Mouse (Mus musculus) stomach, embryonic 16.5 days (tissue): ENCODE data around the gene Apba2. TPM values are rescaled to one million over a fixed set of nuclear protein-coding genes. Genes with fewer than 3 reads are reported as not detected.

Experiments
- ATAC-seq: fragments of 200-750 bp; cut with Nextera tagmentation; 2 replicates; pipeline ENCODE4 v1.8.0; 2017; ENCODE audit warnings: moderate number of reproducible peaks, moderate TSS enrichment; ENCODE audit not compliant: insufficient read depth, low FRiP score
- H3K27ac ChIP-seq: fragments of 300-500 bp; sonication (generic); 2 replicates; pipeline ENCODE4 v1.5.1; 2014; ENCODE audit warnings: low read length
- H3K27me3 ChIP-seq: fragments of 300-500 bp; sonication (generic); 2 replicates; pipeline ENCODE4 v1.6.1; 2014; ENCODE audit warnings: low read length, control low read depth, mixed read lengths; ENCODE audit not compliant: control insufficient read depth, insufficient read depth
- H3K36me3 ChIP-seq: fragments of 300-500 bp; sonication (generic); 2 replicates; pipeline ENCODE4 v1.6.1; 2014; ENCODE audit warnings: low read length; ENCODE audit not compliant: control insufficient read depth, insufficient read depth
- H3K4me1 ChIP-seq: fragments of 300-500 bp; sonication (generic); 2 replicates; pipeline ENCODE4 v1.6.1; 2014; ENCODE audit warnings: low read length, control low read depth, mixed read lengths; ENCODE audit not compliant: control insufficient read depth, insufficient read depth
- H3K4me2 ChIP-seq: fragments of 300-500 bp; sonication (generic); 2 replicates; pipeline ENCODE4 v1.6.1; 2014; ENCODE audit warnings: low read depth, low read length, mixed read lengths
- H3K4me3 ChIP-seq: fragments of 300-500 bp; sonication (generic); replicated peaks from 2 replicates; pipeline ENCODE4 v1.5.1; 2014; ENCODE audit warnings: mild to moderate bottlenecking, low read length
- H3K9ac ChIP-seq: fragments of 300-500 bp; sonication (generic); 2 replicates; pipeline ENCODE4 v1.6.1; 2014; ENCODE audit warnings: low read length
- H3K9me3 ChIP-seq: fragments of 300-500 bp; sonication (generic); replicated peaks from 2 replicates; pipeline ENCODE4 v1.6.1; 2016; ENCODE audit warnings: low read length, control low read depth; ENCODE audit not compliant: control insufficient read depth
- WGBS: fragments of 180-500 bp; shearing (Covaris S2); extraction: QIAGEN DNeasy Blood & Tissue Kit; methylation state at CpG from one replicate; pipeline ENCODE4 v1.1.7; 2014; 5-methylcytosine and 5-hydroxymethylcytosine counted together
- polyA plus RNA-seq: library from polyadenylated mRNA; unstranded; fragments of >200 nt; fragmentation: Nextera tagmentation; extraction: Ambion mirVana; gene quantifications from 2 replicates; pipeline ENCODE4 v1.2.1, GENCODE M21; 2015

The Apba2 gene
- polyA plus RNA-seq, 1 experiment from 2014 or later: 6.7 TPM

DNA sequence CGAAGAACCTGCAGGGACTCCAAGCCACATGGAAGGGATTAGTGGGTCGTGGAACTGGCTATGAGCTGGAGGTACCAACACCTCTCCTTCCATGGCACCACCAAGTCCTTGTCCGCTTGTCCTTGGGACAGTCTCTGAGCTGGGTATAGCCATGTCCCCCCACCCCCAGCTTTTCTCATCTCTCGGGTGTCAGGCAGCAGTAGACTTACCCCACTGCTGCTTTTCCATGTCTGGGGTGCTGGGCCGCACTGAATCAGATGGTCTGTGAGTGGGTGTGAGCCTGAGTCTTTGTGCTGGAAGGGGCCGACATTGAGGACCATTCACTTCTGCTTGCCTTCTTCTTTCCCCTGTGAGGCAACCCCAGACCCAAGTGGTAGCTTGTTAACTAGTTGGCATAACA lies 2.1 kb downstream of the Apba2 start:
- no peaks in the 10 kb centered on the region for H3K9me3 ChIP-seq
- WGBS: 78% methylated on average over 6 of the region's 6 CpGs
- ATAC-seq: no peak

GRCm38 (mm10) chr7:64504691-64505231 lies 3.3 kb downstream of the Apba2 start:
- no peak overlapping the region for H3K27ac ChIP-seq
- peaks cover 38% of the 10 kb centered on the region for H3K27me3 ChIP-seq
- H3K36me3 ChIP-seq: no peaks in the 10 kb centered on the region
- H3K9ac ChIP-seq: no peak overlapping the region
- no peak overlapping the region for H3K4me2 ChIP-seq
- WGBS: 23% methylated on average over 8 of the region's 8 CpGs
- ATAC-seq: no peak
- no peak overlapping the region for H3K4me3 ChIP-seq
- H3K4me1 ChIP-seq: no peaks in the 10 kb centered on the region
- no peaks in the 10 kb centered on the region for H3K9me3 ChIP-seq

More for the DNA sequence above, 2.1 kb downstream of the Apba2 start:
- H3K27ac ChIP-seq: no peak overlapping the region
- H3K4me1 ChIP-seq: no peaks in the 10 kb centered on the region
- no peak overlapping the region for H3K4me3 ChIP-seq
- H3K36me3 ChIP-seq: no peaks in the 10 kb centered on the region
- no peak overlapping the region for H3K4me2 ChIP-seq
- H3K9ac ChIP-seq: no peak overlapping the region
- H3K27me3 ChIP-seq: peaks cover 38% of the 10 kb centered on the region

DNA sequence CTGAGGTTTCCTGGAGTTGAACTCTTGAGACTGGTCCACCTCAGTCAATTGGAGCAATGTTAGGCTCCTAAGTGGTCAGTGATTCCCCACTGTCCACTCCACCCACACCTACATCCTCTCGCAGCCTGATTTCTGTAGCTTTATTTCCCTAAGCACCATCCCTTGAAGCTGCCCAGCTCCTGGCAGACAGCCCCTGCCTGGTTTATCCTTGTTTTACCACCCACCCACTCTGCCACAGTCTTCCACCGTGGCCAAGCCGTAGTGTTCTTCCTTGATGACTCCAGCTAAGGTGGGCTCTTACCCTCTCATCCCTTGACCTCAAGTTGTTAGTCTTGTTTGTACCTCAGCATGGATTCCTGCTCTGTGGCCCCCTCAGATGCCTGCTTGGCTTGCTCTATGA lies 4.1 kb downstream of the Apba2 start:
- WGBS: 84% methylated on average over 3 of the region's 3 CpGs
- Histone ChIP-seq H3K4me1 (no peaks in the 10 kb centered on the region), H3K9me3 (no peaks in the 10 kb centered on the region), H3K27ac (no peak overlapping the region), H3K27me3 (peaks cover 38% of the 10 kb centered on the region), H3K4me2 (no peak overlapping the region), H3K36me3 (no peaks in the 10 kb centered on the region), H3K4me3 (no peak overlapping the region), H3K9ac (no peak overlapping the region)
- no peak for ATAC-seq

DNA sequence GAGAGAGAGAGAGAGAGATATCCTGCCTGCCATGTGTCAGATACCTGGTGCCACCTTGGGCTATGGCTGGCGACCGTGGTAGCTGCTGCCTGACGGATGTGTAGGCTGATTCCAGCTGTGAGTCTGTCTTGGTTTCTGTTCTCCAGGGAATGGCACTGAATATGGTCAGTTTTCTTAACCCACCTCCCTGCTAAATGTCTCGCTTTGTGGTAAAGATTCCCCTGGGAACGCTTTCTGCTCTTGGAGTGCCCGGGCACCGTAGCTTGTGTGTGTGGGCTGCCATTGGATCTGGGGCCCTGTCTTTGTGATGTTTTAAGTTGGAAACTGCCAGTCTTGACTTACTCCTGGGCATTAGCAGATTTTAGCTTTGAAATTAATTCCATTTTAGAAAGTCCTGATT lies 7.3 kb downstream of the Apba2 start:
- H3K36me3 ChIP-seq: no peaks in the 10 kb centered on the region
- H3K4me2 ChIP-seq: no peak overlapping the region
- no peak overlapping the region for H3K4me3 ChIP-seq
- H3K9ac ChIP-seq: no peak overlapping the region
- no peaks in the 10 kb centered on the region for H3K4me1 ChIP-seq
- no peak for ATAC-seq
- H3K27ac ChIP-seq: no peak overlapping the region
- 89% methylated on average over 7 of the region's 7 CpGs for WGBS
- 0 out of 2 replicates have a peak, but pooled peaks cover 6% of the 10 kb centered on the region for H3K27me3 ChIP-seq
- no peaks in the 10 kb centered on the region for H3K9me3 ChIP-seq

- Histone ChIP-seq H3K4me2 (no peak overlapping the region), H3K9ac (no peak overlapping the region), H3K4me3 (no peak overlapping the region), H3K4me1 (no peaks in the 10 kb centered on the region), H3K9me3 (no peaks in the 10 kb centered on the region), H3K27me3 (no peaks in the 10 kb centered on the region), H3K27ac (no peak overlapping the region), H3K36me3 (no peaks in the 10 kb centered on the region)
- ATAC-seq: no peak
- 76% methylated on average over 2 of the region's 2 CpGs for WGBS
Observed at GRCm38 (mm10) chr7:64509911-64510310, 8.4 kb downstream of the Apba2 start.

- no peaks in the 10 kb centered on the region for H3K36me3 ChIP-seq
- WGBS: 71% methylated on average over 8 of the region's 8 CpGs
- H3K4me2 ChIP-seq: no peak overlapping the region
- H3K27me3 ChIP-seq: no peaks in the 10 kb centered on the region
- ATAC-seq: no peak
- H3K27ac ChIP-seq: no peak overlapping the region
- no peak overlapping the region for H3K9ac ChIP-seq
- H3K4me3 ChIP-seq: no peak overlapping the region
- no peaks in the 10 kb centered on the region for H3K4me1 ChIP-seq
- no peaks in the 10 kb centered on the region for H3K9me3 ChIP-seq
Observed at GRCm38 (mm10) chr7:64510526-64511210, 9.2 kb downstream of the Apba2 start.

GRCm38 (mm10) chr7:64513621-64514020 lies 12.1 kb downstream of the Apba2 start:
- no peaks in the 10 kb centered on the region for H3K36me3 ChIP-seq
- WGBS: 89% methylated on average over 3 of the region's 3 CpGs
- H3K27me3 ChIP-seq: no peaks in the 10 kb centered on the region
- no peak for ATAC-seq
- no peak overlapping the region for H3K4me2 ChIP-seq
- H3K9ac ChIP-seq: no peak overlapping the region
- no peaks in the 10 kb centered on the region for H3K4me1 ChIP-seq
- H3K9me3 ChIP-seq: no peaks in the 10 kb centered on the region
- no peak overlapping the region for H3K4me3 ChIP-seq
- no peak overlapping the region for H3K27ac ChIP-seq

DNA sequence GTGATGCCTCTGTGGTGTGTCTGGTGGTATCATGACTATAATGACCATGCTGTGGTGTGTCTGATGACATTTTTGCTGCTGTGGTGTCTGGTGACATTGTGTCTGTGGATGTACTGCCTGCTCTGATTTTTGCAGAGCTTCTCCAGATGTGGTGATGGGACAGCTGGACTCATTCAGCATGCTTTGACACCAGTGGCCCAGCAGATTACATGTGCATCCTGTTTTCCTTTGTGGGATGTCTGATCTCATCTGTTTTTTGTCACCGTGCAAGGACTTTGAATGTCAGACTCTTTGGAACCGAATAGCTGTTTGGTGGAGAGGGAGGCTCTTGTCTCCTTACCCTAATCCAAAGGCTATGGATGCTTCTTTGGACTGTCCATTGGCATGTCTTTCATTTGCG lies 13.8 kb downstream of the Apba2 start:
- Histone ChIP-seq H3K4me2 (no peak overlapping the region), H3K36me3 (no peaks in the 10 kb centered on the region), H3K9me3 (no peaks in the 10 kb centered on the region), H3K27me3 (no peaks in the 10 kb centered on the region), H3K4me1 (no peaks in the 10 kb centered on the region), H3K9ac (no peak overlapping the region), H3K4me3 (no peak overlapping the region), H3K27ac (no peak overlapping the region)
- WGBS: 52% methylated on average over 3 of the region's 3 CpGs
- ATAC-seq: 0 out of 2 replicates have a peak, but pooled peaks have one; percentile 21

GRCm38 (mm10) chr7:64515891-64516290 lies 14.4 kb downstream of the Apba2 start:
- no peaks in the 10 kb centered on the region for H3K27me3 ChIP-seq
- WGBS: 90% methylated on average over 4 of the region's 4 CpGs
- no peak for ATAC-seq

More at GRCm38 (mm10) chr7:64515891-64516290, 14.4 kb downstream of the Apba2 start:
- H3K27ac ChIP-seq: no peak overlapping the region
- no peaks in the 10 kb centered on the region for H3K4me1 ChIP-seq
- H3K36me3 ChIP-seq: no peaks in the 10 kb centered on the region
- no peak overlapping the region for H3K4me2 ChIP-seq
- no peak overlapping the region for H3K9ac ChIP-seq
- H3K9me3 ChIP-seq: no peaks in the 10 kb centered on the region
- H3K4me3 ChIP-seq: no peak overlapping the region
